Comparison of ENCODE assay signal across 12 mouse cellular contexts in genomic region chr2:113537911-113538318, GRCm38 (mm10).
DNase-seq lines count a peak whose midpoint lies in the region; ATAC-seq and TF ChIP-seq lines count a peak whose summit lies in the region.
"Had no signal": no experiment of that assay in that cellular context is flagged by ENCODE, and none has a peak within 500 bp of the region (broad histone marks: within the 10 kb centered on the region; RNA-seq: fewer than 3 reads in every experiment).

No protein-coding gene starts in this region.

- ATAC-seq in liver, postnatal 0 days = peak; percentile 15; the same call in 1 of the 2 replicates
- no peak for ATAC-seq in liver, embryonic 12.5 days

- 43% methylated on average over 5 of the region's 5 CpGs for WGBS in liver, postnatal 0 days (ENCODE audit: insufficient replicate concordance)
- 42% methylated on average over 5 of the region's 5 CpGs for WGBS in liver, embryonic 12.5 days (ENCODE audit: insufficient replicate concordance)

- H3K4me1 ChIP-seq in liver, postnatal 0 days (ENCODE audit: insufficient read depth) = peaks cover 3% of the 10 kb centered on the region; the same call in 1 of the 2 replicates
- no peaks in the 10 kb centered on the region for H3K4me1 ChIP-seq in liver, embryonic 12.5 days

- no peak for DNase-seq in liver, postnatal 0 days
- DNase-seq in fibroblast of lung, adult 2 months (ENCODE audit: low read depth) = peak; percentile 89
- peak; percentile 19 for DNase-seq in kidney, postnatal 14 days
- no peak for DNase-seq in cerebellum, adult 11-12 months
- no peak for DNase-seq in gastrocnemius, adult 8-10 months (ENCODE audit: low spot score in 2 of 2)
- no peak for DNase-seq in thymus, postnatal 4 days
- DNase-seq: cerebellum, postnatal 25 days; thymus, adult 18-20 months had no signal

- no peaks in the 10 kb centered on the region for H3K36me3 ChIP-seq in liver, postnatal 0 days (replicated peaks; ENCODE audit: insufficient read depth, low read length)
- no peaks in the 10 kb centered on the region for H3K36me3 ChIP-seq in liver, embryonic 12.5 days
- H3K36me3 ChIP-seq: lung, embryonic 15.5 days; midbrain, embryonic 10.5 days had no signal

- no peak overlapping the region for H3K27ac ChIP-seq in liver, postnatal 0 days (ENCODE audit: low read depth)
- H3K27ac ChIP-seq in liver, embryonic 12.5 days = no peak overlapping the region
- H3K27ac ChIP-seq: layer of hippocampus, adult 2 months; lung, embryonic 15.5 days; midbrain, embryonic 10.5 days had no signal

- H3K4me3 ChIP-seq in liver, postnatal 0 days (ENCODE audit: low read depth, low read length) = no peak overlapping the region
- H3K4me3 ChIP-seq in liver, embryonic 12.5 days = no peak overlapping the region
- H3K4me3 ChIP-seq: layer of hippocampus, adult 2 months; lung, embryonic 15.5 days; midbrain, embryonic 10.5 days had no signal

- H3K9ac ChIP-seq in liver, postnatal 0 days (replicated peaks) = no peak overlapping the region
- H3K9ac ChIP-seq in liver, embryonic 12.5 days = no peak overlapping the region
- H3K9ac ChIP-seq: lung, embryonic 15.5 days had no signal

- no peak for TF ChIP-seq CTCF in liver, postnatal 0 days (IDR thresholded peaks at IDR 0.05; ENCODE audit: low read depth)

- no peak overlapping the region for H3K4me2 ChIP-seq in liver, postnatal 0 days (ENCODE audit: low read depth, low read length)
- H3K4me2 ChIP-seq in liver, embryonic 12.5 days = no peak overlapping the region
- H3K4me2 ChIP-seq: lung, embryonic 15.5 days had no signal

- H3K27me3 ChIP-seq in liver, postnatal 0 days (ENCODE audit: insufficient read depth, low read length) = no peaks in the 10 kb centered on the region
- no peaks in the 10 kb centered on the region for H3K27me3 ChIP-seq in liver, embryonic 12.5 days (replicated peaks)

- H3K9me3 ChIP-seq in liver, postnatal 0 days (ENCODE audit: low read length) = no peaks in the 10 kb centered on the region
- H3K9me3 ChIP-seq in liver, embryonic 12.5 days (replicated peaks) = no peaks in the 10 kb centered on the region
- H3K9me3 ChIP-seq: lung, embryonic 15.5 days; midbrain, embryonic 10.5 days had no signal

- no peak for TF ChIP-seq EP300 in liver, postnatal 0 days (IDR thresholded peaks at IDR 0.05; ENCODE audit: low read depth)

Comparison
In these comparisons a context has a peak if more than half of its experiments do, and no peak if none do; other contexts are left out.
1. DNase-seq: peak in fibroblast of lung, adult 2 months (single experiment) and kidney, postnatal 14 days (single experiment); none in liver, postnatal 0 days (single experiment), cerebellum, adult 11-12 months (single experiment), gastrocnemius, adult 8-10 months (0 of 2) and thymus, postnatal 4 days (single experiment).